Mouse (Mus musculus): ENCODE data around the gene Lysmd2.

The Lysmd2 gene

GRCm38 (mm10) chr9:75630823-75631454, 5.4 kb downstream of the Lysmd2 start:
- peak; percentile 26 to 36 for DNase-seq (ENCODE audit: low spot score in 2 of 2)

DNA sequence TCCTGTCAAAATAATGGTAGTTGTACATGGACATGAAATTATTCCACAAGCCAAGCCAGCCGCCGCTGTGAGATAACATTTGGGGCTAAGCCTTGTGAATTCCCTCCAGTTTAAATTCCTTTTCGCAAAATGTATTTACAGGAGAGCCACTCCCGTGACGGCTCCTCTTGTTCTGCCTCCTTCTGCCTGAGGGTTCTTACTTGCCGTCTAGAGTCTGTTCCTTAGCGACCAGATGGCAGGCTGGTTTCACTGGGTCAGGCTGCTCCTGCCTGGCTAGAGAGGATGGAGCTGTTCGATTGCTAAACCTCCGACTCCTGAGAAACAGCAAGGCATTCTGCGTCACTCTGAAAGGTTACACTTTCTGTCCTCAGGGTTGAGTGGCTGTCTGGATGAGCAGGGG, 6.6 kb downstream of the Lysmd2 start:
- DNase-seq (ENCODE audit: low spot score in 2 of 2), result no peak

GRCm38 (mm10) chr9:75632902-75633301, 7.4 kb downstream of the Lysmd2 start:
- DNase-seq (ENCODE audit: low spot score in 2 of 2), result no peak

- DNase-seq (ENCODE audit: low spot score in 2 of 2), result no peak
Measured at GRCm38 (mm10) chr9:75633603-75634002, 8.1 kb downstream of the Lysmd2 start.

DNA sequence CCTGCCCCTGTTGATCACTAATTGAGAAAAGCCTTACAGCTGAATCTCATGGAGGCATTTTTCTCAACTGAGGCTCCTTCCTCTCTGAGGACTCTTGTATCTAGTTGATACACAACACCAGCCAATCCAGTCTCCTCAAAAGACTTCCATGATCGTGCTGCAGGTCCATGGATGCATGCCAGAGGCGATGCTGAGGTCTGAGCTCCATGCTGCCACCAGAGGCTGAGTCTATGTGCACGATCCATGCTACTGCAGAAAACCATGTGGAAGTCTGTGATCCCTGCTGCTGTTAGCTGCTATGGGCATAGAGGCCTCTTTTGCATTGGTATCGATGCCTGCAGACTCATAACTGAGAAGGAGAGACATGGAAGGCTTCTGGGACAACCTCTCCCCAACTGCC, 8.7 kb downstream of the Lysmd2 start:
- DNase-seq (ENCODE audit: low spot score in 2 of 2), result no peak

GRCm38 (mm10) chr9:75645405-75645804, 19.9 kb downstream of the Lysmd2 start:
- DNase-seq (ENCODE audit: low spot score in 2 of 2), result no peak

- DNase-seq (ENCODE audit: low spot score in 2 of 2), result peak; percentile 50 to 66
Measured at GRCm38 (mm10) chr9:75653981-75654911, 28.7 kb downstream of the Lysmd2 start.

GRCm38 (mm10) chr9:75656456-75656855, 30.9 kb downstream of the Lysmd2 start:
- peak; percentile 46 to 56 for DNase-seq (ENCODE audit: low spot score in 2 of 2)

DNA sequence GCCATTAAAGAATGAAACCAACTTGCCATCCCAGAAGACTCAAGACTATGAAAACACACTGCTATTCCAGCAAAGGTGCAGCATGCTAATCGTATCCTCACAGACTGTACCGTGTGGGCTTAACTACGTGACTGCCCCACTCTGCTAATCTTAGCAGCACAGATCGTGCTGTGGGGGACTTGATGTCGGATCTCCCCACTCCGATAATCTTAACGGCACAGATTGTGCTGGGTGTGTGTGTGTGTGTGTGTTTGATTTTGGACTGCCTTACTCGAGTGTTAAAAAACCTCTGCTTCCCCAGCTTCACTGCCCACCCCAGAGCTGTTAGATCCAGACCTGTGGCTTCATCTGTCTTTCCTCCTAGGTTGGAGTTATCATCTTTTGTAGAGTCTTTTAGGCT, 35.4 kb downstream of the Lysmd2 start:
- DNase-seq (ENCODE audit: low spot score in 2 of 2), result no peak

DNA sequence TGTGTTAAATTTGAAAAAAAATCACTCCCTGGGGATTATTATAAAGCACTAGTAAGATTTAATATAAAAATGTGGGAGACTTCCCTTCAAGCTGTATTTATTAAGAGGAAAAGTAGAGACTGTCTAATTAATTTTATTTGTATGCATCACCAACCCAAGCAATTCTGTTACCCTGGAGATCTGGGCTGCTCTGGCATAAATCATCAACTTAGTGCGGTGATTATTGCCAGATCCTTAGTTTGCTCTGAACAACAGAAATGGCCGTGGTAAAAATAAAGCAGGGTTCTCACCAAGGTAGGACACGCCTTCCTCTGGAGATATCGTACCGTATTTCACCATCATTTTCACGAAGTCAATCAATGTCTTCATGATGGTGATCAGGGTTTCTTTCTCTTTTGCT, 39.8 kb downstream of the Lysmd2 start:
- no peak for DNase-seq (ENCODE audit: low spot score in 2 of 2)

DNA sequence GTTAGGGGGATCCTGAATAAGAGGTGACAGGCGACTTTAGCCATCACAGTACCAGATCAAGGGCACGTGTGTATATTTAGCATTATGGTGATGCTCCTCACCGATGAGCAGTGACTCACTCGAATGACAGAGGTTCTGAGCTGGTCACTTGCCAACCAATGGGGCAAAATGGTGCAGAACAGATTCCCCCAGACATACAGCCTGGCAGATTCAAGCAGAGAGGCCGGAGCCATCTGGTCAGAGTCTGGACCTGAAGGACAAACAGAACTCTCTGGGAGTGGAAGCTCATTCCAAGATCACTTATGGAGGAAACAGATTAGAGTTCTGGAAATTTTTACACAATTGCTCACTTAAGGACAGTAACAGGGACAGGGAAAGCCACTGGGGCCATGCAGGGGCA, 41.1 kb downstream of the Lysmd2 start:
- DNase-seq (ENCODE audit: low spot score in 2 of 2), result peak in 1 of 2 experiments; percentile 25

GRCm38 (mm10) chr9:75672769-75673168, 47.2 kb downstream of the Lysmd2 start:
- no peak for DNase-seq (ENCODE audit: low spot score in 2 of 2)

DNA sequence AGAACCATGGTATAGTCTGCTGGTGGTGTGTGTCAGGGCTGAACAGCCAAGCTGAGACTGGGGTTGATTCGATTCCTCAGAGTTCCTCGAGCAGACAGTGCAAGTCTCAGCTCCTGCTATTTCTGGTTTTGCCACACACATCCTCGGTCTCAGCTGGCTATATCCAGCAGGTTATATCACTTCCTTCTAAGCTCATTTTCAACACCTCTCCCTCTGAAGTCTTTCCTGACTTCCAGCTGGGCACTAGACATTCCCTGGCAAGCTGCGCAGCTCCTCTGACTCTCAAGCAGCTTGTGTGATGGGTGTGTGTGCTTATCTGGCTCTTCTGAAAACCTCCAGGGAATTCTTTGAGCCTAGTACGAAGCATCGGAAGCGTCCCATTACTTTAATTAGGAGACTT, 50.7 kb downstream of the Lysmd2 start:
- peak; percentile 12 to 20 for DNase-seq (ENCODE audit: low spot score in 2 of 2)

DNA sequence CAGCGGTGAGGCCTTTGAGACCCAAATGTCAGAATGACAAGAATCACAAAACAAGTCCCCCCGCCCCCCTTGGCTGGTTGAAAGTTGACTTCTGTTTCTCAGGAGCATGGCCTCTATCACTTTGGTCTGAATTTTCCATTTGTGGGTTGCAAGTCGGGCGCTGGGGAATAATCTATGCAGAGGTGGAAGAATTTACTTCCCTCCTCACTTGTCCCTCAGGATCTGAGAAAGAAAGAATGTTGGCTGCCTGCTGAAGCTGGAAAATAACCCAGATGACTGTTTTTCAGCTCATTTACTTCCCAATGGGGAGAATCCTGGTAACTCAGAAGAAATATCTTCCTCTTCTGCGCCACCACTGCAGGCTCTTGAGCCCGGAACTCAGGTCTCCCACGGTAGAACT, 52.8 kb downstream of the Lysmd2 start:
- DNase-seq (ENCODE audit: low spot score in 2 of 2), result peak; percentile 18 to 22

DNA sequence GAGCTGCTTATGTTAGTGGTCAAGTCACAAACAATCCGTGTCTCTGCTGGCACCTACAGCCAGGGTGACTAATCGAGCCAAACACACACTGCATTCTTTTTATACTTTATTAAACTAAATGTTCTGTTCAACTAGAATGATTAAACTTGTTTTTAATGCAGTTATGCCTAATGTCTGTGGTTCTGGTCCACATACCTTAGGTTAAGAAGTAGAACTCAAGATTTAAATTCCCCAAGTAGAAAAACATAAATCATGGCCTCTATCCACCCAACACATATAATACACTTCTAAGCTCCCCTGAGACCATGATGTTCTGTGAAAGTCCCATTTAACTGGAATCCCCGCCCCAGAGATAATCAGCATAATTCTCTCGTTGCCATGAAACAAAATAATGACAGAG, 54.1 kb downstream of the Lysmd2 start:
- DNase-seq (ENCODE audit: low spot score in 2 of 2), result no peak

GRCm38 (mm10) chr9:75680606-75681005, 55.1 kb downstream of the Lysmd2 start:
- DNase-seq (ENCODE audit: low spot score in 2 of 2), result no peak

DNA sequence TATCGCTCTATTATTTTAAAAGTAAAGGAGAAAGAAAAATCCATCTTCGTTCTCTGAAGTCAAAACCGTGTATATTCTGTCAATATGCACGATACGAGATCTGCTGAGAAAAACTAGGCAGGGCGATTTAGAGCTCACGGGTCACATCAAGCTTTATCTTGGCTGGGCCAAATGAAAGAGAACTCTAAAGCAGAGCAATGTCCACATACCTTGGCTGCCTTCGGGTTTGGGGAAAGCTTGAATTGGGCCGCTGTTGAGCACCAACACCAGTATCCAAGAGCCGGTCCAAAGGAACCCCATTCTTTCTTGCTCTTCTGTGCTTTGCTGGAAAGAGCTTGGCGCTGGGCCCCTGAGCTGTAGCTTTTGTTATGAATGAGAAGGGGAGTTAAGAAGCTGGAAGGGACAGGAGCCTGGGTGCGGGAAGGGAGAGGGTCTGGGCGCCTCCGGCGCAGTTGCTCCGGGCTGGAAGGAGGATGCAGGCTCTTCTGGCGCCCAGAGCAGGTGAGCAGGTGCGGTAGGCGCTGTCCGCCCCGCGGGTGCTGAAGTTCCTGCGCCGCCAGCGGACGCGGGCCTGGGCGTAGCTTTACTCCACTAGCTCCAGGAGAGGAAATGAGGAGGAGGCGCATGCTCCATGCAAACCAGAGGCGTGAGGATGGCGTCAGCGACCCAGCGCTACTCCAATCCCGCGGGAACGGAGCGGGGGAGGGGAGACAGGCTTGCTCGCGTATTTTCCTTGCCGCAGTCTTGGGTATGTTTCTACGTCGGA, 58.1 kb downstream of the Lysmd2 start, which contains the start of gene Scg3:
Gene Scg3 (minus strand): TSS at position 631 of the 766 bp plus-strand sequence.
- peak; percentile 2 to 16 for DNase-seq (ENCODE audit: low spot score in 2 of 2)

GRCm38 (mm10) chr9:75684292-75684691, 58.8 kb downstream of the Lysmd2 start:
- no peak for DNase-seq (ENCODE audit: low spot score in 2 of 2)

DNA sequence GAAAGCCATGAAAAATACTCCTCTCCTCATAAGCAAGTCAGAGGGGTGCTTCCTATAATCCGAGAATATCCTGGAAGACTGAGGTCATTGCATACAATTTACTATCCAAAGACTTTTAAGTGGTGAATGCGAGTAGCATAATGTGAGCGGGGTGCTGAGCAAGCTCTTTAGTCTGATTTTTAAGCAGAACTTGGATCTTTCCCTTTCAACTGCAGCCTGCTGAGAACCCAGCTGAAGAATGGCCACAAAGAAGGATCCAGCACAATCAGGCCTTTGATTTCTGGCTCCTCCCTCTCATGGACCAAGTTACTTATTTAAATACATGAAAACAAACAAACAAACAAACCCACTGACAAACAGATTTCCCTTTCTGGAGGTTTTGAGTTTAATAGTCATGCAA, 59.2 kb downstream of the Lysmd2 start:
- DNase-seq (ENCODE audit: low spot score in 2 of 2), result no peak
